Comparison of ENCODE assay signal across 8 mouse cellular contexts in genomic region chr19:22337468-22337867, GRCm38 (mm10).
A peak's percentile ranks its signal among the peaks of the same experiment; 100 is the strongest.
DNase-seq lines count a peak whose midpoint lies in the region; ATAC-seq and TF ChIP-seq lines count a peak whose summit lies in the region.

No protein-coding gene starts in this region.

- TF ChIP-seq POLR2A in heart, adult 2 months (IDR thresholded peaks at IDR 0.05; ENCODE audit: insufficient read depth, low read depth, low read length) = no peak

- no peak overlapping the region for H3K4me2 ChIP-seq in heart, embryonic 11.5 days
- no peak overlapping the region for H3K4me2 ChIP-seq in midbrain, postnatal 0 days (ENCODE audit: low read depth, low read length, poor library complexity, severe bottlenecking)

- H3K9me3 ChIP-seq in heart, embryonic 11.5 days (replicated peaks; ENCODE audit: control insufficient read depth, low read length) = peaks cover 3% of the 10 kb centered on the region; the same call in 1 of the 2 replicates
- no peaks in the 10 kb centered on the region for H3K9me3 ChIP-seq in G1E (replicated peaks)
- H3K9me3 ChIP-seq in midbrain, postnatal 0 days (ENCODE audit: low read length) = no peaks in the 10 kb centered on the region

- no peaks in the 10 kb centered on the region for H3K27me3 ChIP-seq in heart, adult 2 months (ENCODE audit: control insufficient read depth, insufficient read depth, low read length)
- H3K27me3 ChIP-seq in heart, embryonic 11.5 days (ENCODE audit: control insufficient read depth, insufficient read depth, low read length) = no peaks in the 10 kb centered on the region; the same call in 1 of the 2 replicates
- H3K27me3 ChIP-seq in G1E (ENCODE audit: insufficient read depth, low read length) = no peaks in the 10 kb centered on the region
- no peaks in the 10 kb centered on the region for H3K27me3 ChIP-seq in midbrain, postnatal 0 days (ENCODE audit: insufficient read depth, low read length)

- H3K36me3 ChIP-seq in heart, adult 2 months (ENCODE audit: control insufficient read depth, insufficient read depth, low read length) = no peaks in the 10 kb centered on the region
- H3K36me3 ChIP-seq in heart, embryonic 11.5 days (ENCODE audit: control insufficient read depth, insufficient read depth, low read length) = no peaks in the 10 kb centered on the region
- H3K36me3 ChIP-seq in G1E (replicated peaks) = no peaks in the 10 kb centered on the region
- H3K36me3 ChIP-seq in midbrain, postnatal 0 days (ENCODE audit: insufficient read depth, low read length) = no peaks in the 10 kb centered on the region

- no peaks in the 10 kb centered on the region for H3K79me2 ChIP-seq in heart, adult 2 months (replicated peaks; ENCODE audit: control insufficient read depth, insufficient read depth, low read length)

- no peaks in the 10 kb centered on the region for H3K4me1 ChIP-seq in heart, adult 2 months (ENCODE audit: control insufficient read depth, insufficient read depth, low read length)
- H3K4me1 ChIP-seq in heart, embryonic 11.5 days (ENCODE audit: control insufficient read depth, insufficient read depth, low read length) = no peaks in the 10 kb centered on the region
- no peaks in the 10 kb centered on the region for H3K4me1 ChIP-seq in G1E (ENCODE audit: insufficient read depth, low read depth, low read length)
- no peaks in the 10 kb centered on the region for H3K4me1 ChIP-seq in midbrain, postnatal 0 days (ENCODE audit: insufficient read depth, low read length)

- DNase-seq in heart, adult 2 months = peak in 1 of 2 experiments; percentile 3
- DNase-seq in G1E (ENCODE audit: low spot score) = peak; percentile 1
- peak; percentile 86 for DNase-seq in cerebellum, adult 9-10 months
- DNase-seq in gonadal fat pad, adult 2 months (ENCODE audit: low read depth) = peak; percentile 4
- peak; percentile 41 to 66 for DNase-seq in layer of hippocampus, postnatal 10 days (ENCODE audit: low spot score in 2 of 2)
- DNase-seq in midbrain, postnatal 0 days (ENCODE audit: low spot score) = peak; percentile 95

- H3K4me3 ChIP-seq in heart, adult 2 months = no peak overlapping the region
- H3K4me3 ChIP-seq in heart, embryonic 11.5 days (ENCODE audit: low read depth, low read length) = no peak overlapping the region
- no peak overlapping the region for H3K4me3 ChIP-seq in G1E (ENCODE audit: low read depth, low read length)
- no peak overlapping the region for H3K4me3 ChIP-seq in midbrain, postnatal 0 days (ENCODE audit: low read depth, low read length)

- no peak for ATAC-seq in heart, embryonic 11.5 days (replicated peaks; ENCODE audit: insufficient number of reproducible peaks, low FRiP score, low TSS enrichment)
- ATAC-seq in G1E (ENCODE audit: extremely low read depth, insufficient number of reproducible peaks, low FRiP score, poor library complexity, severe bottlenecking) = no peak
- ATAC-seq in midbrain, postnatal 0 days (ENCODE audit: low FRiP score) = no peak; the same call in 1 of the 2 replicates
- no peak for ATAC-seq in megakaryocyte, adult 5-6 weeks (ENCODE audit: poor library complexity, severe bottlenecking)

- intact Hi-C loops in heart, adult 2 months (cut with DNase I) = loop anchor here (1.0 to 2.0 kb wide), 3 partner anchors 215 to 547 kb away; no protein-coding TSS in a partner anchor

- 14% methylated on average over 5 of the region's 5 CpGs for WGBS in heart, adult 2 months
- 17% methylated on average over 5 of the region's 5 CpGs for WGBS in heart, embryonic 11.5 days (ENCODE audit: insufficient replicate concordance)
- WGBS in midbrain, postnatal 0 days = 17% methylated on average over 5 of the region's 5 CpGs

- no peak overlapping the region for H3K27ac ChIP-seq in heart, adult 2 months
- no peak overlapping the region for H3K27ac ChIP-seq in heart, embryonic 11.5 days (ENCODE audit: low read depth, low read length)
- H3K27ac ChIP-seq in midbrain, postnatal 0 days (ENCODE audit: low read depth, low read length) = no peak overlapping the region

- peak; percentile 88 for TF ChIP-seq CTCF in heart, adult 2 months (IDR thresholded peaks at IDR 0.05)
- no peak for TF ChIP-seq CTCF in G1E (IDR thresholded peaks at IDR 0.05; ENCODE audit: low read depth, low read length)
- TF ChIP-seq CTCF in midbrain, postnatal 0 days (IDR thresholded peaks at IDR 0.05) = peak; percentile 99

- TF ChIP-seq EP300 in heart, adult 2 months (IDR thresholded peaks at IDR 0.05; ENCODE audit: insufficient read depth, low read depth, low read length) = no peak

- no peak overlapping the region for H3K9ac ChIP-seq in heart, adult 2 months (ENCODE audit: low read depth, low read length)
- H3K9ac ChIP-seq in heart, embryonic 11.5 days (ENCODE audit: low read depth, low read length) = no peak overlapping the region
- H3K9ac ChIP-seq in midbrain, postnatal 0 days (replicated peaks; ENCODE audit: low read length, poor library complexity, severe bottlenecking) = no peak overlapping the region
